Mouse (Mus musculus): ENCODE measurements around the gene Trpv1. TPM values are rescaled to one million over a fixed set of nuclear protein-coding genes. Genes with fewer than 3 reads are reported as not detected.

The Trpv1 gene
- polyA plus RNA-seq, 1 experiment from 2014 or later: 0.13 TPM

DNA sequence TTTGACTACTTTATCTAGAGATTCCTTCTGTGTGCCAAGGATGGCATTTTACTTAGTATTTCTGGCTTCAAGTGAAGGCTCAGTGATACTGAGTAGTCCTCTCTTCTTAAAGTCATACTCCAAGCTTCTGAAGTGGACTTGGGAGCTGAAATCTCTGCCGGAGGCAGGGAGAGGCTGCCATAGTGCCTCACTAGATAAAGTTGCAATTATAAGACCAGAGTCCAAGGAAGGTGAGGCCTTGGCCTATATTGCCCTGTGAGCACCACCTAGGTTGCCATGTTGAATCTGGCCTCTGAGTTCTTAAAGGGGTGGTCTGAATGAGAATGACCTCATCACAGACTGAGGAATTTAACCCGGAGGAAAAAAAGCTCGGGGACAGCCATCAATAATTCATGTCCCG is 8.7 kb downstream of the Trpv1 start:
- Histone ChIP-seq H3K27ac (ENCODE audit: low read length) (no peak overlapping the region), H3K4me1 (ENCODE audit: control insufficient read depth, insufficient read depth, low read length) (no peaks in the 10 kb centered on the region), H3K36me3 (ENCODE audit: control insufficient read depth, insufficient read depth, low read length) (no peaks in the 10 kb centered on the region), H3K9me3 (ENCODE audit: control insufficient read depth, low read depth, low read length) (no peaks in the 10 kb centered on the region), H3K27me3 (ENCODE audit: control insufficient read depth, insufficient read depth, low read length) (no peaks in the 10 kb centered on the region), H3K4me3 (ENCODE audit: low read depth, low read length) (no peak overlapping the region), H3K4me2 (replicated peaks; ENCODE audit: low read depth, low read length) (no peak overlapping the region), H3K9ac (replicated peaks; ENCODE audit: low read depth, low read length) (no peak overlapping the region)
- ATAC-seq (ENCODE audit: insufficient number of reproducible peaks, insufficient read depth, low FRiP score, low read depth): no peak
- 75% methylated on average over 4 of the region's 4 CpGs for WGBS

DNA sequence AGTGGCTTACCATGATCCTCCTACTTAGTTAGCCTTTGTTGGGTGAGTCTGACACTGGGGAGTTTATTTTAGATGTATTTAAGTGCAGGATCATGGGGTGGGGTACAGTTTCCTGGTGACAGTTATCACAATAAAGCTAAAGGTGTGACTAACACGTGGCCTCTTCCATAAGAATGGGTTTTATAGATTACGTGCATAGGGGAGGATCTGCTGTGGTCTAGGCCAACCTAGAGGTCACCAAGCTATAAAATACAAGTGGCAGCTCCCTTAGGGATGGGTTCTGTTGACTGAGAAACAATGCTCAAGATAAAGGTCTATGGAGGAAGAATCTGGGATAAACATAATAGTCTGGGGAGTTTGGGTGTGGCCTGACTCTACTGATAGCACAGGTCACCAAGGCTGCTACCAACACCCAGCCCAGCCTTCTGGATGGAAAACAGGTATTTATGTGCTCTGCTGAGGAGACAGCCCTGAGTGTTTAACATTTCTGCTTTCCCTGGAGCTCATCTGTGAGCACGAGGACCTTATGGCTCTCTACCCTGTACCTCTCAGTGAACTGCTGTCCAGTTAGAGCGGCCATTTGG is 23.4 kb downstream of the Trpv1 start:
- H3K4me2 ChIP-seq (replicated peaks; ENCODE audit: low read depth, low read length): no peak overlapping the region
- 69% methylated on average over 4 of the region's 4 CpGs for WGBS

DNA sequence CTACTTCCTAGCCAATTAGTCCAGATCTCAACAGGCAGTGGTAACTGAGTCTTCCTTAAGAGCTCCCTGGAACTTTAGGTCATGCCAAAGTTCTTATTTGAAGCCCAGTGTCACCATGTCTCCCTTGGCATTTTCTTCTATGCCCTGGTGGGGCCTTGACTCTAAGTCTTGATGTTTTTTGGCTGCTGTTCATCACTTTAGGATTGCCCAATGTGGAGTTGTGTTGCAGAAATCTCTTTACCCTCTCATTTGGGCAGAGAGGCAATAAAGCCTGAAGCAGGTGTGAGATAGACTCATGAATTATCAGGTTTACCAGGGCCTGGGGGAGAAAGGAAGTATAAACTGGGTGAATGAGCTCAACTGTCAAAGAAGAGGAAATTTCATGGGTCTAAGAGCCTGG is 24.6 kb downstream of the Trpv1 start:
- H3K27ac ChIP-seq (ENCODE audit: low read length): no peak overlapping the region
- H3K4me3 ChIP-seq (ENCODE audit: low read depth, low read length): no peak overlapping the region
- H3K9ac ChIP-seq (replicated peaks; ENCODE audit: low read depth, low read length): no peak overlapping the region
- no peaks in the 10 kb centered on the region for H3K36me3 ChIP-seq (ENCODE audit: control insufficient read depth, insufficient read depth, low read length)
- ATAC-seq (ENCODE audit: insufficient number of reproducible peaks, insufficient read depth, low FRiP score, low read depth): no peak
- H3K4me2 ChIP-seq (replicated peaks; ENCODE audit: low read depth, low read length): no peak overlapping the region
- H3K4me1 ChIP-seq (ENCODE audit: control insufficient read depth, insufficient read depth, low read length): no peaks in the 10 kb centered on the region
- no peaks in the 10 kb centered on the region for H3K9me3 ChIP-seq (ENCODE audit: control insufficient read depth, low read depth, low read length)
- H3K27me3 ChIP-seq (ENCODE audit: control insufficient read depth, insufficient read depth, low read length): no peaks in the 10 kb centered on the region

More for the DNA sequence above, 23.4 kb downstream of the Trpv1 start:
- no peaks in the 10 kb centered on the region for H3K27me3 ChIP-seq (ENCODE audit: control insufficient read depth, insufficient read depth, low read length)
- H3K9me3 ChIP-seq (ENCODE audit: control insufficient read depth, low read depth, low read length): no peaks in the 10 kb centered on the region
- H3K27ac ChIP-seq (ENCODE audit: low read length): no peak overlapping the region
- no peaks in the 10 kb centered on the region for H3K36me3 ChIP-seq (ENCODE audit: control insufficient read depth, insufficient read depth, low read length)
- H3K9ac ChIP-seq (replicated peaks; ENCODE audit: low read depth, low read length): no peak overlapping the region
- H3K4me3 ChIP-seq (ENCODE audit: low read depth, low read length): no peak overlapping the region
- ATAC-seq (ENCODE audit: insufficient number of reproducible peaks, insufficient read depth, low FRiP score, low read depth): no peak
- no peaks in the 10 kb centered on the region for H3K4me1 ChIP-seq (ENCODE audit: control insufficient read depth, insufficient read depth, low read length)

DNA sequence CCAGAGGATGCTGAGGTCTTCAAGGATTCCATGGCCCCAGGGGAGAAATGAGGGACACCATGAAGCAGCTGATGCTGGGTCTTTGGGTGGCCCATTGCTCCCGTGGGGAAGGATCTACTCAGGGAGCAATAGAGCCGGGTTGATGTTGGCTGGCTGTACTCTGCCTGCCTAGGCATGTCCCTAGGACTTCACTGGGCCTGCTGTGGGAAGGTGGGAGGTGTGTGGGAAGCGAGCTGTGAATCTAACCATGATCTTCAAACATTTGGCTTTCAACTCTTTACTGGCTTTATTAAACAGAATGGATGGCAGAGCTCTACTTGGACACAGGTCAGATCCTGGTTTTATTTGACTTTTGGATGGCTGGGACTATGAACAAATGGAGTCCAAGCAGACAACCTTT is 26.4 kb downstream of the Trpv1 start:
- no peaks in the 10 kb centered on the region for H3K9me3 ChIP-seq (ENCODE audit: control insufficient read depth, low read depth, low read length)

DNA sequence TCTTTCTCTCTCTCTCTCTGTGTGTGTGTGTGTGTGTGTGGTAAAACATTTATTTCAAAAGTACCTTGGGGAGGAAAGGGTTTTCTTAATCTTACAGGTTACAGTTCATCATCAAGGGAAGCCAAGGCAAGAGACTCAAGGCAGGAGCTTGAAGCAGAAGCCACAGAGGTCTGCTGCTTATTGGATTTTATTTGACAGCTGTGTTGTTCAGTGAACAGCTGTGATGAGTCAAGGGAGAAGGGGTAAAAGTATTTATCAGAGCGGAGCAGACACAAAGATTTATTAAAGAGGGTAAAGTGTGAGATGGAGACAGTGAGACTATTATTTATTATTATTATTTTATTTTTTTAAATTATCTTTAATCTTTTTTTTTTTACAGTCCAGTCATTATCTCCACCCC is 27.3 kb downstream of the Trpv1 start:
- ATAC-seq (ENCODE audit: insufficient number of reproducible peaks, insufficient read depth, low FRiP score, low read depth): no peak
- Histone ChIP-seq H3K4me1 (ENCODE audit: control insufficient read depth, insufficient read depth, low read length) (no peaks in the 10 kb centered on the region), H3K4me2 (replicated peaks; ENCODE audit: low read depth, low read length) (no peak overlapping the region), H3K9ac (replicated peaks; ENCODE audit: low read depth, low read length) (no peak overlapping the region), H3K27me3 (ENCODE audit: control insufficient read depth, insufficient read depth, low read length) (no peaks in the 10 kb centered on the region), H3K9me3 (ENCODE audit: control insufficient read depth, low read depth, low read length) (no peaks in the 10 kb centered on the region), H3K4me3 (ENCODE audit: low read depth, low read length) (no peak overlapping the region), H3K36me3 (ENCODE audit: control insufficient read depth, insufficient read depth, low read length) (no peaks in the 10 kb centered on the region), H3K27ac (ENCODE audit: low read length) (no peak overlapping the region)
- WGBS: 37% methylated on average over 1 of the region's 1 CpGs

More for the DNA sequence above, 26.4 kb downstream of the Trpv1 start:
- ATAC-seq (ENCODE audit: insufficient number of reproducible peaks, insufficient read depth, low FRiP score, low read depth): no peak
- no peak overlapping the region for H3K9ac ChIP-seq (replicated peaks; ENCODE audit: low read depth, low read length)
- no peak overlapping the region for H3K4me2 ChIP-seq (replicated peaks; ENCODE audit: low read depth, low read length)
- no peaks in the 10 kb centered on the region for H3K4me1 ChIP-seq (ENCODE audit: control insufficient read depth, insufficient read depth, low read length)
- no peaks in the 10 kb centered on the region for H3K27me3 ChIP-seq (ENCODE audit: control insufficient read depth, insufficient read depth, low read length)
- H3K36me3 ChIP-seq (ENCODE audit: control insufficient read depth, insufficient read depth, low read length): no peaks in the 10 kb centered on the region
- no peak overlapping the region for H3K27ac ChIP-seq (ENCODE audit: low read length)
- WGBS: 81% methylated on average over 3 of the region's 3 CpGs
- no peak overlapping the region for H3K4me3 ChIP-seq (ENCODE audit: low read depth, low read length)

DNA sequence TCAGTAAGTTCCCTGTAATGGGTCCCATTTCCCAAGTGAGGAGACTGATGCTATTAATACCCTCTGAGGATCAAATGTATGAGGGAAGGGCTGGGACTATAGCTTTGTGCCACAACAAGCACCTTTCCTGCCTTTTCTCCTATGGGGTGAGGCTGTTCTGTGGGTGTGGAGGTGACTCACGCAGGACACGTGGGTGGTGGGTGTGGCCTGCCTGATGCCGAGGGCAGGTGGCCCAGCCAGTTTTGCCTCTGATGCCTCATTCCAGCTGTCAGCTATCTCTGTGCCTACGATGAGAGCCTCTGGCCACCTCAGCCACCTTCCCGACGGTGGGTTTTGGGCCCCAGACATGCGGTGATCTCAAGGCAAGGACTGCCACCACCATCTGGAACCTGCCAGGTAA is 33.2 kb downstream of the Trpv1 start, which contains the start of gene Trpv3:
Trpv3 (plus strand) TSS at position 122 of the 400 bp plus-strand sequence.
- Histone ChIP-seq H3K27ac (ENCODE audit: low read length) (no peak within 1 kb of the TSS), H3K9ac (replicated peaks; ENCODE audit: low read depth, low read length) (no peak within 1 kb of the TSS), H3K9me3 (ENCODE audit: control insufficient read depth, low read depth, low read length) (no peaks in the 10 kb centered on the region), H3K36me3 (ENCODE audit: control insufficient read depth, insufficient read depth, low read length) (no peaks in the 10 kb centered on the region), H3K4me1 (ENCODE audit: control insufficient read depth, insufficient read depth, low read length) (no peaks in the 10 kb centered on the region), H3K27me3 (ENCODE audit: control insufficient read depth, insufficient read depth, low read length) (no peaks in the 10 kb centered on the region), H3K4me3 (ENCODE audit: low read depth, low read length) (no peak within 1 kb of the TSS), H3K4me2 (replicated peaks; ENCODE audit: low read depth, low read length) (no peak within 1 kb of the TSS)
- 0 out of 2 replicates have a peak, but pooled peaks have one; percentile 63 for ATAC-seq (ENCODE audit: insufficient number of reproducible peaks, insufficient read depth, low FRiP score, low read depth)
- WGBS: 66% methylated on average over 7 of the region's 7 CpGs

DNA sequence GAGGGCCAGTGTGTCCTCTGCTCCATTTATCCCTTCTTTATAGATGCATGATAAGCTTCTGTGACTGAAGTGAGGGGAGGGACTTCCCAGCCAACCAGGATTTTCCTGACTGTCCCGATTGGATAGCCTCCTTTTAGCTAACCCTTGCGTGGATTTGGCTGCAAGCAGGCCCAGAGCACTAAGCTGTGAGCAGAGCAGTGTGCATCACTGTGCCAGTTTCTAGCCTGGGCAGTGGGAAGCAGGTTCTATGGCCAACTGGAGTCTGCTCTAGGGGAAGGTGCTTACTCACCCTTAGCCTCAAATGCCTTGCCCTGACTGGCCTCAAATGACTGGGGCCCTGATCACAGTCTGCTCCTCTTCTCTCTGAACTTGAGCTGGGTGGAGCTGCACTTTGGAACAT is 40.7 kb downstream of the Trpv1 start:
- no peaks in the 10 kb centered on the region for H3K27me3 ChIP-seq (ENCODE audit: control insufficient read depth, insufficient read depth, low read length)
- no peaks in the 10 kb centered on the region for H3K9me3 ChIP-seq (ENCODE audit: control insufficient read depth, low read depth, low read length)
- no peak overlapping the region for H3K4me2 ChIP-seq (replicated peaks; ENCODE audit: low read depth, low read length)
- 0 out of 2 replicates have a peak, but pooled peaks cover under 1% of the 10 kb centered on the region for H3K4me1 ChIP-seq (ENCODE audit: control insufficient read depth, insufficient read depth, low read length)
- H3K9ac ChIP-seq (replicated peaks; ENCODE audit: low read depth, low read length): no peak overlapping the region
- no peak for ATAC-seq (ENCODE audit: insufficient number of reproducible peaks, insufficient read depth, low FRiP score, low read depth)
- no peak overlapping the region for H3K4me3 ChIP-seq (ENCODE audit: low read depth, low read length)
- H3K36me3 ChIP-seq (ENCODE audit: control insufficient read depth, insufficient read depth, low read length): no peaks in the 10 kb centered on the region
- 37% methylated on average over 2 of the region's 2 CpGs for WGBS
- H3K27ac ChIP-seq (ENCODE audit: low read length): no peak overlapping the region

DNA sequence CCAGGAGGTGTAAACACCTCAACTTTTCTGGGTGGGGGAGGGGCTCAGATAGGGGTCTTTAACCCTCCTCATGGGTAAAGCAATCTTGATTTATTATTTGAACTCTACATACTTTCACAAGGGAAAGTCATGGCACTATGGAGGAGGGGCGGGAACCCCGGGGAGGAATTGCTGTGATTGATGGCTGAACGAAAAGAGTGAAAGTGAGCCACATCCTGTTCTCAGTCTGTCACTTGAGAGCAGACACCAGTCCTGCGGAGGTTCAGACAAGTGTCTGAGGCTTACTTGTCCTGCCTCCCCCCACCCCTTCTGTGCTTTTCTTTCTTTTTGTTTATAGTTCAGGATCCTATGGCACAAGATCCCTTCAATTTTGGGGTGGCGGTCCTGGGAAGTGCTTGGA is 46.6 kb downstream of the Trpv1 start:
- Histone ChIP-seq H3K9me3 (ENCODE audit: control insufficient read depth, low read depth, low read length) (no peaks in the 10 kb centered on the region), H3K4me3 (ENCODE audit: low read depth, low read length) (no peak overlapping the region), H3K4me2 (replicated peaks; ENCODE audit: low read depth, low read length) (no peak overlapping the region), H3K4me1 (ENCODE audit: control insufficient read depth, insufficient read depth, low read length) (peaks cover 16% of the 10 kb centered on the region), H3K36me3 (ENCODE audit: control insufficient read depth, insufficient read depth, low read length) (no peaks in the 10 kb centered on the region), H3K27ac (ENCODE audit: low read length) (no peak overlapping the region), H3K27me3 (ENCODE audit: control insufficient read depth, insufficient read depth, low read length) (no peaks in the 10 kb centered on the region), H3K9ac (replicated peaks; ENCODE audit: low read depth, low read length) (no peak overlapping the region)
- 20% methylated on average over 5 of the region's 5 CpGs for WGBS
- ATAC-seq (ENCODE audit: insufficient number of reproducible peaks, insufficient read depth, low FRiP score, low read depth): no peak

DNA sequence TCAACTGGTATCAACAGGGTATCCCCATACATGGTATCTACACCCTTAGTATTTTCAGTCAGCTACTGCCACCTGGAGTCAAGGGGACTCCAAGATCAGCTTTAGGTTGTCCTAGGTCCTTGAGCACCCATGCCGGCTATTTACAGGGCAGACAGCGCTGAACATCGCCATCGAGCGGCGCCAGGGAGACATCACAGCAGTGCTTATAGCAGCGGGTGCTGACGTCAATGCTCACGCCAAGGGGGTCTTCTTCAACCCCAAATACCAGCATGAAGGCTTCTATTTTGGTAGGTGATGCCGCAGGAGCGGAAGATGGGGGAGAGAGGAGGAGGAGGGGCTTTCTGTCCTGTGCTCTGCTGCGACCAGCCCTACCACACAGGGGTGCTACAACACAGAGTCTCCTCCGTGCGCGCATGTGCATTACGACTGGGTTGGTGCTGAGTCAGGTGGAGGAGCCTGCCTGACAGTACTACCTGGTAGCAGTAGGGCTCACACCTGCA is 47.5 kb downstream of the Trpv1 start:
- Histone ChIP-seq H3K9me3 (ENCODE audit: control insufficient read depth, low read depth, low read length) (no peaks in the 10 kb centered on the region), H3K27me3 (ENCODE audit: control insufficient read depth, insufficient read depth, low read length) (no peaks in the 10 kb centered on the region), H3K36me3 (ENCODE audit: control insufficient read depth, insufficient read depth, low read length) (no peaks in the 10 kb centered on the region), H3K4me1 (ENCODE audit: control insufficient read depth, insufficient read depth, low read length) (peaks cover 16% of the 10 kb centered on the region), H3K27ac (ENCODE audit: low read length) (no peak overlapping the region), H3K4me3 (ENCODE audit: low read depth, low read length) (peak overlapping the region; percentile 22; the same call in 1 of the 2 replicates), H3K9ac (replicated peaks; ENCODE audit: low read depth, low read length) (no peak overlapping the region), H3K4me2 (replicated peaks; ENCODE audit: low read depth, low read length) (peak overlapping the region; percentile 43)
- 5% methylated on average over 16 of the region's 16 CpGs for WGBS
- peak; percentile 74 for ATAC-seq (ENCODE audit: insufficient number of reproducible peaks, insufficient read depth, low FRiP score, low read depth)
